Mouse (Mus musculus): ENCODE results near the gene Sh3d21. TPM values are rescaled to one million over a fixed set of nuclear protein-coding genes. Genes with fewer than 3 reads are reported as not detected.
"Not testable (repeated sequence)": the region's sequence is repeated elsewhere in the genome, so short reads cannot be mapped to it uniquely, and the experiment has no call there.

Sh3d21 gene
- polyA plus RNA-seq, 1 experiment = 0.27 TPM

- H3K4me3 ChIP-seq (ENCODE audit: insufficient read depth, poor library complexity, severe bottlenecking) = no peak overlapping the region
- H3K79me2 ChIP-seq (ENCODE audit: control insufficient read depth, insufficient read depth) = peaks cover 93% of the 10 kb centered on the region
- TF ChIP-seq CTCF (IDR thresholded peaks at IDR 0.05; ENCODE audit: control insufficient read depth, insufficient read depth, insufficient read length) (no peak), MAX (IDR thresholded peaks at IDR 0.05) (no peak), CEBPB (IDR thresholded peaks at IDR 0.05; ENCODE audit: low read depth) (no peak), MYOG (IDR thresholded peaks at IDR 0.05; ENCODE audit: control insufficient read depth, extremely low read depth, insufficient read length) (no peak), MYOD1 (IDR thresholded peaks at IDR 0.05; ENCODE audit: control insufficient read depth, insufficient read length, low read depth) (no peak)
- H3K79me3 ChIP-seq (ENCODE audit: low read depth) = peaks cover 84% of the 10 kb centered on the region
- no peak overlapping the region for H3ac ChIP-seq (ENCODE audit: control insufficient read depth, insufficient read length, low read depth)
- peaks cover 90% of the 10 kb centered on the region for H3K36me3 ChIP-seq (ENCODE audit: control insufficient read depth, insufficient read depth)
- no peaks in the 10 kb centered on the region for H3K27me3 ChIP-seq (ENCODE audit: control insufficient read depth, insufficient read depth, insufficient read length)
These were observed 19.7 kb upstream of the Sh3d21 start for GRCm38 (mm10) chr4:126183034-126183433.

GRCm38 (mm10) chr4:126181170-126181957 lies 18.1 kb upstream of the Sh3d21 start:
- Histone ChIP-seq H3K27me3 (ENCODE audit: control insufficient read depth, insufficient read depth, insufficient read length) (no peaks in the 10 kb centered on the region), H3K36me3 (ENCODE audit: control insufficient read depth, insufficient read depth) (peaks cover 87% of the 10 kb centered on the region), H3K79me3 (ENCODE audit: low read depth) (peaks cover 74% of the 10 kb centered on the region), H3K4me3 (ENCODE audit: insufficient read depth, poor library complexity, severe bottlenecking) (no peak overlapping the region), H3K79me2 (ENCODE audit: control insufficient read depth, insufficient read depth) (peaks cover 89% of the 10 kb centered on the region), H3ac (ENCODE audit: control insufficient read depth, insufficient read length, low read depth) (no peak overlapping the region)
- TF ChIP-seq CTCF (IDR thresholded peaks at IDR 0.05; ENCODE audit: control insufficient read depth, insufficient read depth, insufficient read length) (peak; percentile 49), MAX (IDR thresholded peaks at IDR 0.05) (no peak), FOSL1 (IDR thresholded peaks at IDR 0.05; ENCODE audit: insufficient read depth, low read length, poor library complexity, severe bottlenecking) (no peak), MYOG (IDR thresholded peaks at IDR 0.05; ENCODE audit: control insufficient read depth, extremely low read depth, insufficient read length) (no peak), MYOD1 (IDR thresholded peaks at IDR 0.05; ENCODE audit: control insufficient read depth, insufficient read length, low read depth) (no peak), CEBPB (IDR thresholded peaks at IDR 0.05; ENCODE audit: low read depth) (no peak), USF1 (IDR thresholded peaks at IDR 0.05; ENCODE audit: low read depth) (no peak)

- peaks cover 51% of the 10 kb centered on the region for H3K79me2 ChIP-seq (ENCODE audit: control insufficient read depth, insufficient read depth)
- H3K4me3 ChIP-seq (ENCODE audit: insufficient read depth, poor library complexity, severe bottlenecking); H3ac ChIP-seq (ENCODE audit: control insufficient read depth, insufficient read length, low read depth); H3K27me3 ChIP-seq (ENCODE audit: control insufficient read depth, insufficient read depth, insufficient read length): not testable (repeated sequence)
- H3K36me3 ChIP-seq (ENCODE audit: control insufficient read depth, insufficient read depth) = peaks cover 95% of the 10 kb centered on the region
- peaks cover 27% of the 10 kb centered on the region for H3K79me3 ChIP-seq (ENCODE audit: low read depth)
These were observed 12.7 kb upstream of the Sh3d21 start for GRCm38 (mm10) chr4:126175980-126176379.

- H3ac ChIP-seq (ENCODE audit: control insufficient read depth, insufficient read length, low read depth) = no peak overlapping the region
- peaks cover 95% of the 10 kb centered on the region for H3K36me3 ChIP-seq (ENCODE audit: control insufficient read depth, insufficient read depth)
- H3K79me2 ChIP-seq (ENCODE audit: control insufficient read depth, insufficient read depth) = peaks cover 38% of the 10 kb centered on the region
- H3K27me3 ChIP-seq (ENCODE audit: control insufficient read depth, insufficient read depth, insufficient read length) = no peaks in the 10 kb centered on the region
- TF ChIP-seq USF1 (IDR thresholded peaks at IDR 0.05; ENCODE audit: low read depth) (no peak), MYOG (IDR thresholded peaks at IDR 0.05; ENCODE audit: control insufficient read depth, extremely low read depth, insufficient read length) (no peak), CTCF (IDR thresholded peaks at IDR 0.05; ENCODE audit: control insufficient read depth, insufficient read depth, insufficient read length) (no peak), MYOD1 (IDR thresholded peaks at IDR 0.05; ENCODE audit: control insufficient read depth, insufficient read length, low read depth) (no peak), MAX (IDR thresholded peaks at IDR 0.05) (no peak)
- peaks cover 13% of the 10 kb centered on the region for H3K79me3 ChIP-seq (ENCODE audit: low read depth)
- no peak overlapping the region for H3K4me3 ChIP-seq (ENCODE audit: insufficient read depth, poor library complexity, severe bottlenecking)
These were observed 10.5 kb upstream of the Sh3d21 start for GRCm38 (mm10) chr4:126173800-126174199.

- H3K79me2 ChIP-seq (ENCODE audit: control insufficient read depth, insufficient read depth) = peaks cover 23% of the 10 kb centered on the region
These were observed 7.4 kb upstream of the Sh3d21 start for GRCm38 (mm10) chr4:126170737-126171136.

GRCm38 (mm10) chr4:126168851-126169250 lies 5.6 kb upstream of the Sh3d21 start:
- TF ChIP-seq MAX (IDR thresholded peaks at IDR 0.05) = no peak
- TF ChIP-seq CTCF (IDR thresholded peaks at IDR 0.05; ENCODE audit: control insufficient read depth, insufficient read depth, insufficient read length) = no peak
- TF ChIP-seq FOSL1 (IDR thresholded peaks at IDR 0.05; ENCODE audit: insufficient read depth, low read length, poor library complexity, severe bottlenecking) = no peak
- TF ChIP-seq MYOG (IDR thresholded peaks at IDR 0.05; ENCODE audit: control insufficient read depth, extremely low read depth, insufficient read length) = no peak
- H3K79me3 ChIP-seq (ENCODE audit: low read depth) = peaks cover 5% of the 10 kb centered on the region
- no peak overlapping the region for H3K4me3 ChIP-seq (ENCODE audit: insufficient read depth, poor library complexity, severe bottlenecking)
- peaks cover 83% of the 10 kb centered on the region for H3K36me3 ChIP-seq (ENCODE audit: control insufficient read depth, insufficient read depth)
- no peaks in the 10 kb centered on the region for H3K27me3 ChIP-seq (ENCODE audit: control insufficient read depth, insufficient read depth, insufficient read length)
- no peak overlapping the region for H3ac ChIP-seq (ENCODE audit: control insufficient read depth, insufficient read length, low read depth)
- peaks cover 23% of the 10 kb centered on the region for H3K79me2 ChIP-seq (ENCODE audit: control insufficient read depth, insufficient read depth)

More at GRCm38 (mm10) chr4:126170737-126171136, 7.4 kb upstream of the Sh3d21 start:
- not testable (repeated sequence) for H3K79me3 ChIP-seq (ENCODE audit: low read depth); H3ac ChIP-seq (ENCODE audit: control insufficient read depth, insufficient read length, low read depth); H3K27me3 ChIP-seq (ENCODE audit: control insufficient read depth, insufficient read depth, insufficient read length); H3K4me3 ChIP-seq (ENCODE audit: insufficient read depth, poor library complexity, severe bottlenecking)
- peaks cover 96% of the 10 kb centered on the region for H3K36me3 ChIP-seq (ENCODE audit: control insufficient read depth, insufficient read depth)
